Mouse (Mus musculus) hindbrain, embryonic 16.5 days (tissue): ENCODE data around the gene F3. TPM values are rescaled to one million over a fixed set of nuclear protein-coding genes. Genes with fewer than 3 reads are reported as not detected.

ENCODE experiments used
- ATAC-seq: fragments of 200-750 bp; cut with Nextera tagmentation; 2 replicates; pipeline ENCODE4 v1.8.0; 2017; ENCODE audit warnings: moderate TSS enrichment, moderate library complexity
- H3K27ac ChIP-seq: fragments of 300-500 bp; sonication (generic); 2 replicates; pipeline ENCODE4 v1.5.1; 2014; ENCODE audit warnings: low read depth, mild to moderate bottlenecking, control low read depth, low read length, moderate library complexity
- H3K27me3 ChIP-seq: fragments of 300-500 bp; sonication (generic); replicated peaks from 2 replicates; pipeline ENCODE4 v1.6.1; 2014; ENCODE audit warnings: low read length; ENCODE audit not compliant: control insufficient read depth, insufficient read depth
- H3K36me3 ChIP-seq: fragments of 300-500 bp; sonication (generic); 2 replicates; pipeline ENCODE4 v1.6.1; 2014; ENCODE audit warnings: mild to moderate bottlenecking, low read length, moderate library complexity, mixed read lengths; ENCODE audit not compliant: control insufficient read depth, insufficient read depth
- H3K4me1 ChIP-seq: fragments of 300-500 bp; sonication (generic); 2 replicates; pipeline ENCODE4 v1.6.1; 2014; ENCODE audit warnings: low read depth, low read length; ENCODE audit not compliant: control insufficient read depth, insufficient read depth
- H3K4me2 ChIP-seq: fragments of 300-500 bp; sonication (generic); 2 replicates; pipeline ENCODE4 v1.6.1; 2014; ENCODE audit warnings: mild to moderate bottlenecking, low read length, control low read depth, moderate library complexity
- H3K4me3 ChIP-seq: fragments of 300-500 bp; sonication (generic); 2 replicates; pipeline ENCODE4 v1.5.1; 2014; ENCODE audit warnings: mild to moderate bottlenecking, low read length, control low read depth, moderate library complexity
- H3K9ac ChIP-seq: fragments of 300-500 bp; sonication (generic); 2 replicates; pipeline ENCODE4 v1.6.1; 2014; ENCODE audit warnings: low read depth, mild to moderate bottlenecking, control low read depth, low read length, moderate library complexity
- H3K9me3 ChIP-seq: fragments of 300-500 bp; sonication (generic); 2 replicates; pipeline ENCODE4 v1.6.1; 2014; ENCODE audit warnings: mild to moderate bottlenecking, low read length, moderate library complexity; ENCODE audit not compliant: control insufficient read depth
- WGBS: fragments of 180-500 bp; shearing (Covaris S2); extraction: QIAGEN DNeasy Blood & Tissue Kit; methylation state at CpG from one replicate; pipeline ENCODE4 v1.1.7; 2014; 5-methylcytosine and 5-hydroxymethylcytosine counted together
- polyA plus RNA-seq: library from polyadenylated mRNA; unstranded; fragments of >200 nt; fragmentation: Nextera tagmentation; extraction: Ambion mirVana; gene quantifications from 2 replicates; pipeline ENCODE4 v1.2.1, GENCODE M21; 2015

Gene F3
- polyA plus RNA-seq, 1 experiment from 2014 or later = 11.6 TPM

DNA sequence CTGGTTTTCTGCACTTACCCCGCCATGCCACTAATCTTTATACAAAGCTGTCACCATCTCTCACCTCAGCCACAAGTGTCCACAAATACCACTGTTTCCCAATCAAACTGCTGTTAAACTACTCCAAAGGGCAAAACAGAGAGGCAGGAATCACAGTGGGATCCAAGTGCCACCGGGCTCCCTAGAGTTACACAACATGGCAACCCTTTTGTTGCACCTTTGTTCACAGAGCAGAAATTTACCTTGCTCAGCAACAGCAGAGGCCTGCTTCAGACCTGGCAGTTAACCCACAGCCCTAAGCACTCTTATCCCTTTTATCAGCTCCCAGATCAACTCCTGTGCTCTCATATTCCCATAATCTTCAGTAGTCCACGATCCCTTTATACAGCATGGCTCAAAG is 35.6 kb upstream of the F3 start:
- Histone ChIP-seq H3K4me2 (no peak overlapping the region), H3K27ac (no peak overlapping the region), H3K4me1 (no peaks in the 10 kb centered on the region), H3K9ac (no peak overlapping the region), H3K4me3 (no peak overlapping the region), H3K27me3 (no peaks in the 10 kb centered on the region), H3K36me3 (no peaks in the 10 kb centered on the region), H3K9me3 (no peaks in the 10 kb centered on the region)
- ATAC-seq = no peak
- 86% methylated on average over 3 of the region's 3 CpGs for WGBS

DNA sequence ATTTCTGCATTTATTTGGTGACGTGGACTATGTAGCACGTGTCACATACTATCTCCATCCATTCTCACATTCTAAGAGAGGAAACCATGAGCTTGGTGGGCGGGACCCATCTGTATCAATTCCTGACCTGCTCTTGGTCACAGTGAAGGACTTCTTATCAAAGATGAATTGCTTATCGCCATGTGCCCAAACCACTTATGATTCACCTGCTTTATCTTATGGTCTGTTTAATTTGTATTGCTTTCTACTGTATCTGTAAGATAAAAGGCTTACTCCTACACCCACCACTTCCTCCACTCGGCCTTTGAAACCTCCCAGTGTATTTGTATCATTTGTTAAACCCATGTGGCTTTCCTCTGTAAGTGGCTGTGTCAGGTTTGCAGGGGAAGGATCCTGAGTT is 34.3 kb upstream of the F3 start:
- Histone ChIP-seq H3K4me3 (no peak overlapping the region), H3K27ac (no peak overlapping the region), H3K9ac (no peak overlapping the region), H3K36me3 (no peaks in the 10 kb centered on the region), H3K27me3 (no peaks in the 10 kb centered on the region), H3K4me2 (no peak overlapping the region), H3K9me3 (no peaks in the 10 kb centered on the region), H3K4me1 (no peaks in the 10 kb centered on the region)
- WGBS = 83% methylated on average over 5 of the region's 5 CpGs
- ATAC-seq = no peak

DNA sequence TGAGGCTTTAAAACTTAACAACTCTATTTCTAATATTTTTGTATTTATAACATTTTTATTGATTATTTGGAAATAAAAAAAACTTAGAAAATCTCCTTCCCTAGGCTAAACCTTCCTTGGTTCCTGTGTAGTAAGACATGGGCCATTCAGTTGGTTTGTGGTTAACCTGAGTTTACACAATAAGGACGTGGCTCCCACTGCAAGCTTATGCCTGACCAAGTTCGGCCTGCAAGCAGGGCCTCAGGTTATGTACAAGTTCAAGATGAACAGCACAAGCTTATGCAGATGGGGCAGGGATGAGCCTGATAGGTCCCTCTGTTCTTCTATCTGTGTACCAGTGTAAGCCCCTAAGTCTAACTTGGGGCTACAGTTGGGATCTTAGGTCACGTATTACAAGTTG is 33.6 kb upstream of the F3 start:
- no peak for ATAC-seq
- Histone ChIP-seq H3K27me3 (no peaks in the 10 kb centered on the region), H3K9ac (no peak overlapping the region), H3K4me3 (no peak overlapping the region), H3K4me2 (no peak overlapping the region), H3K27ac (no peak overlapping the region), H3K36me3 (no peaks in the 10 kb centered on the region), H3K9me3 (no peaks in the 10 kb centered on the region), H3K4me1 (no peaks in the 10 kb centered on the region)
- WGBS = 91% methylated on average over 3 of the region's 3 CpGs

DNA sequence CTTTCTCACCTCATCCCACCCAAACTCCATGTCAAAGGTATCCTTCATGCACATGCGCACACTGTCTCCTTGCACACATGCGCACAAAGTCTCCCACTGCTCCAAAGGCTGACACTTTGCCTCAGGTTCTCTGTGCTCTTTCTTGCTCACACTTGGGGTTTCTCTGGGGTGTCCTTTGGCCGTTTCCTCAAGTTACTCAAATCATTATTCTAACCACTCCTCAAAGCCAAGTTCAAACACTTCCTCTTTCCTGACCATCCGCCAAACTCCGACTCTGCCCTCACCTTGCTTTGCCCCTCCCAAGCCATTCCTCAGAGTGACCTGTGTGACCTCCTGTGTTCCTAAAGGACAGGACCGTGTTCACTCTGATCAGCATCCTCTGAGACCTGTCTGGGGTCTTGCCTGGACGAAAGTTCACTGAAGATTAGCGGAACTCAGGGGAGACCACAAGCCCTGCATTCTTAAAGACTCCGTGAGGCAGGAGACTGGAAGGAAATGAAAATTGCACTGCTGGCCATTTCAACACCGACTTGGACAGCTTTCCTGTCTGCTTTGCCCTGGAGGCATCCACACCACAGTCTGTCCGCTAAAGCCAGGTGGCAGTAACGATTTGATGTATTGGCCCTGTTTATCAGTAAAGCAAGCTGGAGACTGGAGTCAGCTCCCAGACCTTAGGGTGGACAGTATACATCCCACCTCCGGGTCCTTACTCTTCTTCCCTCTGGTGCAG is 30.2 kb upstream of the F3 start:
- H3K27me3 ChIP-seq = no peaks in the 10 kb centered on the region
- no peak overlapping the region for H3K27ac ChIP-seq
- H3K36me3 ChIP-seq = no peaks in the 10 kb centered on the region
- no peaks in the 10 kb centered on the region for H3K4me1 ChIP-seq
- no peak overlapping the region for H3K4me2 ChIP-seq
- no peaks in the 10 kb centered on the region for H3K9me3 ChIP-seq
- 88% methylated on average over 13 of the region's 13 CpGs for WGBS
- H3K4me3 ChIP-seq = no peak overlapping the region
- no peak overlapping the region for H3K9ac ChIP-seq
- no peak for ATAC-seq

DNA sequence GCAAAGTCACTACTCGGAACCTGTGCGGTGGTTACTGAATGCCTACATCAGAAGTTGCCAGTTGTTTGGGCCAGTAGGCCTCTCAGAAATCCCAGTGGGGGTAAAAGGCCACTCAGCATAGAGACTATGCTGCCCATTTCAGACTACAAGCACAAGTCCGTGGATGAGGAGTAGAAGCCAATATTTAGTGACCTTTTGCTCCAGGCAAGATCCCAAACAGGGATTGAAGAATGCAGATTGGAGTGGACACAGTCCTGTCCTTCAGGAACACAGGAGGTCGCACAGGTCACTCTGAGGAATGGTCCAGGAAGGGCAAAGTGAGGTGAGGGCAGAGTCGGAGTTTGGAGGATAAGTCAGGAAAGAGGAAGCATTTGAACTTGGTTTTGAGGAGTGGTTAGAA is 29.6 kb upstream of the F3 start:
- Histone ChIP-seq H3K27ac (no peak overlapping the region), H3K4me1 (no peaks in the 10 kb centered on the region), H3K27me3 (no peaks in the 10 kb centered on the region), H3K4me3 (no peak overlapping the region), H3K9ac (no peak overlapping the region), H3K9me3 (no peaks in the 10 kb centered on the region), H3K4me2 (no peak overlapping the region), H3K36me3 (no peaks in the 10 kb centered on the region)
- ATAC-seq = no peak
- 87% methylated on average over 5 of the region's 5 CpGs for WGBS

DNA sequence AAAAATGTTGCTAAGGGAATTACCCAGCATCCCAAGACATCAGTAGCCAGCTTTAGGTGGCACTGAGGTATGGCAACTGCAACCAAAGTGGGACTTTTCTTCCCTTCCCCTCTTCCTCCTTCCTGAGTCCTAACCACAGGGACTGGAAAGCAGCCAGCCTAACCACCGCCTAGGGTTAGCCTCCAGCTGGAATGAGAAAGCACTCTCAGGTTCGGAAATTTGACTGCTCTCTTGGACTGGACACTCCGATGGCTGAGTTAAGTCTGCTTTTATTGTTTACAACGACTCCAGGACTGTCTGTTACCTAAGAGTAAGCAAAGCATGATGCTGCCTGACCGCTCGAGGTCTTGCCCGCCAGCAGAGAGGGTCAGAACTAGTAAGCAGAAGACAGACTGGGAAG is 26.2 kb upstream of the F3 start:
- 85% methylated on average over 7 of the region's 7 CpGs for WGBS
- Histone ChIP-seq H3K9me3 (no peaks in the 10 kb centered on the region), H3K27ac (no peak overlapping the region), H3K4me2 (no peak overlapping the region), H3K4me1 (peaks cover 22% of the 10 kb centered on the region), H3K36me3 (no peaks in the 10 kb centered on the region), H3K9ac (no peak overlapping the region), H3K4me3 (no peak overlapping the region), H3K27me3 (no peaks in the 10 kb centered on the region)
- ATAC-seq = no peak

DNA sequence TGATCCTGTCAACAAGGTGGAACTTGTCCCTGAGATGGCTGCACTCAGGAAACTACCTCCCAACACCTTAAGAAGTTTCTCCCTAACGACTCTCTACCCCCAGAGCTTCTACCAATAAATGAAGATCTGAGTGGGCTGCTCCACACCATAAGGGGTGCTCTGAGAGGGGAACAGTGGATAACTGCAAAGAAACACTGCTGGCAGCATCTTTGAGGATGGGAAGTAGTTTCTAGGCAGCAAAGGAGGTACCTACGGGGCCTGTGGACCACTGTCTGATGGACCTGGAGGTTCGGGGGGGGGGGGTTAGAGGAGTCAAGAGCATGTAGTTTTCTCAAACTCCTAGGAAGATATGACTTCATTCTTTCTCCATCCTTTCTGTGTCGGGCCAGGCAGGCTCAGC is 23.9 kb upstream of the F3 start:
- H3K4me2 ChIP-seq = no peak overlapping the region
- no peak for ATAC-seq
- H3K36me3 ChIP-seq = no peaks in the 10 kb centered on the region
- H3K9me3 ChIP-seq = no peaks in the 10 kb centered on the region
- H3K9ac ChIP-seq = no peak overlapping the region
- 75% methylated on average over 4 of the region's 4 CpGs for WGBS
- H3K27me3 ChIP-seq = no peaks in the 10 kb centered on the region
- H3K27ac ChIP-seq = no peak overlapping the region
- H3K4me3 ChIP-seq = no peak overlapping the region
- H3K4me1 ChIP-seq = peaks cover 22% of the 10 kb centered on the region

DNA sequence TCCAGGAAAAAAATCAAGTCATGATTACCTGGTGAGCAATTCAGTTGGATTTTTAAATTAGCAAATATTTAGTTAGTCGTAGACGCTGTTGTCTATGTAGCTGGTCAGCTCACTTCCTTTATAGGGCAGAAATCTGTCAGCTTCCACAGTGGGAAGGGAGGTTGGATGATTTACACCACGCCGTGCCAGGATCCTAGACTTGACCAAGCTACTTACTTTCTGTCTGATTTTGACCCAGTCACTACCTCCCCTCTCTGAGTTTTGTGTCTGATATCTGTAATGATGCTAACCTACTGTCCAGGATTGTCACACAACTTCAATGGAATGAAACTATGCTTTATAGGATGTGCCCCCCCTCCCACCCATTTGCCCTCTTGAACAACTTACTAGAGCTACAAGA is 23.5 kb upstream of the F3 start:
- peak overlapping the region; percentile 86 for H3K27ac ChIP-seq
- no peak overlapping the region for H3K9ac ChIP-seq
- H3K27me3 ChIP-seq = no peaks in the 10 kb centered on the region
- H3K4me3 ChIP-seq = no peak overlapping the region
- H3K4me1 ChIP-seq = peaks cover 22% of the 10 kb centered on the region
- ATAC-seq = peak; percentile 28
- no peaks in the 10 kb centered on the region for H3K36me3 ChIP-seq
- 40% methylated on average over 4 of the region's 4 CpGs for WGBS
- H3K9me3 ChIP-seq = no peaks in the 10 kb centered on the region
- peak overlapping the region; percentile 13; the same call in 1 of the 2 replicates for H3K4me2 ChIP-seq

DNA sequence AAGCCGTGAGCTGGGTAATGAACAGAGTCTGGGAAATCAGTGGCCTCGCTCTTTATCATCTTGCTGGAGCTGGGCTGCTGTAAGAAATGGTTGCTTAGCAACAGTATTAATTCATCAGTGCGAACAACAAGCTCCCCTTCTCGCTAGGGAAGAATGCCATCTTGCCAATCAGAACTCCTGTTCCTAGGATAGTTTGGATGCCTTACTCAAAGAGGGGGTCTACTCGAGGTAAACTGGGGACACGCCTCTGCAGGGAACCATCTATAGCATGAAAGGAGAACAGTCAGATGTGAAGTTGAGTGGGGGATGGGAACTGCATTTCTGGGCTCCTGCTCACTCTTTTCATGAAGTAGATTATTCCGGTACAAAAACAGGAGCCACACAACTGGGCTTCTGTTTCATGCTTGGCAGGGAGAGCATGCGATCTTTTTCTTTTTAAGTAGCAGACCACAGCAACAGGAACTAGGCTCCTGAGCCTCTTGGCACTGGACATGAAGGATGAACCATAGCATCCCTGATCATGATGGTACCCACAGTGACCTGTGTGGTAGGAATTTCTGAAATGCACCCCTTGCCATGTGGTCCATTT is 22.9 kb upstream of the F3 start:
- ATAC-seq = peak; percentile 92
- H3K27me3 ChIP-seq = no peaks in the 10 kb centered on the region
- H3K36me3 ChIP-seq = no peaks in the 10 kb centered on the region
- WGBS = 9% methylated on average over 8 of the region's 8 CpGs
- H3K27ac ChIP-seq = peak overlapping the region; percentile 86
- H3K4me1 ChIP-seq = peaks cover 22% of the 10 kb centered on the region
- H3K4me2 ChIP-seq = peak overlapping the region; percentile 47
- no peaks in the 10 kb centered on the region for H3K9me3 ChIP-seq
- peak overlapping the region; percentile 6; the same call in 1 of the 2 replicates for H3K4me3 ChIP-seq
- 0 out of 2 replicates have a peak overlapping the region, but pooled peaks have one; percentile 21 for H3K9ac ChIP-seq
